Mouse (Mus musculus): ENCODE data around the gene Fbxw21. TPM values are rescaled to one million over a fixed set of nuclear protein-coding genes. Genes with fewer than 3 reads are reported as not detected.

The Fbxw21 gene
- polyA plus RNA-seq, 2 experiments from 2014 or later = not detected

Other genes with a start within 250 kb of the Fbxw21 start
- not detected for gene Tmem89, start 247.4 kb downstream of the Fbxw21 start, polyA plus RNA-seq (2017; shearing (Covaris generic))
- gene Uqcrc1, start 225.4 kb downstream of the Fbxw21 start, polyA plus RNA-seq (2017; shearing (Covaris generic)) = 100 to 1,000 TPM; 164 to 177 TPM
- gene Col7a1, start 208.5 kb downstream of the Fbxw21 start, polyA plus RNA-seq (2017; shearing (Covaris generic)) = not detected
- gene Ucn2, start 176.0 kb downstream of the Fbxw21 start, polyA plus RNA-seq (2017; shearing (Covaris generic)) = not detected
- gene Pfkfb4, start 170.3 kb downstream of the Fbxw21 start, polyA plus RNA-seq (2017; shearing (Covaris generic)) = 1 to 10 TPM; 2.2 to 2.5 TPM
- gene Shisa5, start 123.5 kb downstream of the Fbxw21 start, polyA plus RNA-seq (2017; shearing (Covaris generic)) = 1,000 to 10,000 TPM; 2,345 to 2,363 TPM
- gene Trex1, start 102.3 kb downstream of the Fbxw21 start, polyA plus RNA-seq (2017; shearing (Covaris generic)) = 10 to 100 TPM; 36.6 to 42.8 TPM
- gene Atrip, start 87.9 kb downstream of the Fbxw21 start, polyA plus RNA-seq (2017; shearing (Covaris generic)) = 10 to 100 TPM; 15.3 to 16.3 TPM
- gene Ccdc51, start 79.5 kb downstream of the Fbxw21 start, polyA plus RNA-seq (2017; shearing (Covaris generic)) = 10 to 100 TPM; 10.9 to 12.4 TPM
- 100 to 1,000 TPM; 726 to 879 TPM for gene Tma7, start 79.5 kb downstream of the Fbxw21 start, polyA plus RNA-seq (2017; shearing (Covaris generic))
- gene Plxnb1, start 66.7 kb downstream of the Fbxw21 start, polyA plus RNA-seq (2017; shearing (Covaris generic)) = under 1 TPM; 0.16 to 0.80 TPM
- not detected for gene Fbxw13, start 33.9 kb upstream of the Fbxw21 start, polyA plus RNA-seq (2017; shearing (Covaris generic))
- not detected for gene Fbxw20, start 72.7 kb upstream of the Fbxw21 start, polyA plus RNA-seq (2017; shearing (Covaris generic))
- not detected for gene Fbxw14, start 125.6 kb upstream of the Fbxw21 start, polyA plus RNA-seq (2017; shearing (Covaris generic))
- not detected for gene Fbxw28, start 177.6 kb upstream of the Fbxw21 start, polyA plus RNA-seq (2017; shearing (Covaris generic))
- not detected for gene Fbxw22, start 242.3 kb upstream of the Fbxw21 start, polyA plus RNA-seq (2017; shearing (Covaris generic))